Mouse (Mus musculus) mesoderm, embryonic 11.5 days (tissue): ENCODE measurements at regions not wholly inside any gene's neighbourhood (a gene's known extent, or its start where the extent isn't known, plus 50 kb on each side); places are given as distances from the start of the nearest gene placed in this dataset.

Source experiments
- DNase-seq: peaks from one replicate; pipeline ENCODE4 v3.0.0-alpha.2; 2012; ENCODE audit warnings: low read depth, low spot score

GRCm38 (mm10) chrX:129272135-129272534, 477.4 kb upstream of the Diaph2 start:
- no peak for DNase-seq

- DNase-seq, result peak; percentile 65
These were observed 445.6 kb upstream of the Diaph2 start for GRCm38 (mm10) chrX:129303987-129304386.

- no peak for DNase-seq
These were observed 440.2 kb upstream of the Diaph2 start for GRCm38 (mm10) chrX:129309380-129309779.

- no peak for DNase-seq
These were observed 420.1 kb upstream of the Diaph2 start for GRCm38 (mm10) chrX:129329441-129329840.

GRCm38 (mm10) chrX:129332810-129333209, 416.7 kb upstream of the Diaph2 start:
- no peak for DNase-seq
